Mouse (Mus musculus): ENCODE results near the gene Dpp6. TPM values are rescaled to one million over a fixed set of nuclear protein-coding genes. Genes with fewer than 3 reads are reported as not detected.
A peak's percentile ranks its signal among the peaks of the same experiment; 100 is the strongest.

Dpp6 gene
- polyA plus RNA-seq, 1 experiment from 2014 or later = 4.5 TPM

DNA sequence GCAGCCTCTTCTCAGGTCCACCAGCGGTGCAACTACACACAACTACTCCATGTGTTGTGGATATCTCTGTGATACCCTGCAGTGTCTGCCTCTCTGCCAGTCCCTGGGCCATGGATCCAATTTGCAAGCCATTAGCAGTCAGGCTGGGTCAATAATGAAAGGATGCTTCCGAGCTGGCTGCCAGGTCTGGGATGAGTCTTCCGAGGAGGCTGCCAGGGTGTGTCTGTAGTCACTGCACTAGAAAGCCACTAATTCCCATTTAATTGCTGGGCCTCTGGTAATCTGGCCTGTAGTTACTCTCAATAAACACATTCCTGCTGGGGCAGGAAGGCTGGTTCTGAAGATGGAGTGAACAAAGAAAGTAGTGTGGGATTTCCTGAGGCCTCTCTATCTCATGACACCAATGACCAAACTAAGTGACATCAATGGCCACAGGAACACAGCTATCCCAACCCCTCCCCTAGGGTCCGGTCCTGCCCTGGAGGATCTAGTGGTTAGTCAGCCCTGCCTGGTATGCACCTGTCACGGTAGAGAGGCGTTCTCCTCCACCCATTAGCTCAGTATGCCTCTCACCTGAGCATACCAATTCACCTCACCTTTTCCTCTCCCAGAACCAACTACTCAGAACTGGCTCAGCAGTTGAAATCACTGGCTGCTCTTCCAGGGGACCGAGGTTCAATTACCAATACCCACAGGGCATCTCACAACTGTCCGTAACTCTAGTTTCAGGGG lies 894.6 kb downstream of the Dpp6 start:
- Histone ChIP-seq H3K4me3 (ENCODE audit: low read depth, low read length) (no peak overlapping the region), H3K9me3 (replicated peaks; ENCODE audit: control insufficient read depth, low read length) (no peaks in the 10 kb centered on the region), H3K9ac (replicated peaks; ENCODE audit: low read length) (no peak overlapping the region), H3K27ac (replicated peaks; ENCODE audit: low read depth, low read length) (no peak overlapping the region), H3K36me3 (replicated peaks; ENCODE audit: control insufficient read depth, insufficient read depth, low read depth, low read length) (no peaks in the 10 kb centered on the region), H3K4me2 (ENCODE audit: low read depth, low read length) (no peak overlapping the region), H3K4me1 (ENCODE audit: control insufficient read depth, insufficient read depth, low read length) (no peaks in the 10 kb centered on the region), H3K27me3 (ENCODE audit: control insufficient read depth, insufficient read depth, low read length) (no peaks in the 10 kb centered on the region)
- DNase-seq (ENCODE audit: low spot score) (no peak), ATAC-seq (replicated peaks; ENCODE audit: insufficient number of reproducible peaks, low FRiP score, low TSS enrichment, low read depth) (no peak)
- WGBS = 55% methylated on average over 8 of the region's 8 CpGs

DNA sequence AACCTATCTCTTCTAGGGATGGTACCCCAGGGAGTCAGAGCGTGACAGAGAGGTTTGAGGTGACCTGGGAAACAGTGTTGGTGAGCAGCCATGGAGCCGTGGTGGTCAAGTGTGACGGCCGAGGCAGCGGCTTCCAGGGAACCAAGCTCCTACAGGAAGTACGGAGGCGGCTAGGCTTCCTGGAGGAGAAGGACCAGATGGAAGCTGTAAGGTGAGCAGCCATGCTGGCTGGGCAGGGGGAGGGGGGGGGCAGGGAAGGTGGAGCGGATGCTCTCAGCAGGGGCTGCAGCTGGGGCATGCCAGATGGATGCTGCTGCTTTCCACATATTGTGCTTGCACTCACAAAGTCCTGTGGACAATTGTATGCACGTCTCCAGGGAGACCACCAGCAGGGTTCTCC lies 897.4 kb downstream of the Dpp6 start:
- no peaks in the 10 kb centered on the region for H3K9me3 ChIP-seq (replicated peaks; ENCODE audit: control insufficient read depth, low read length)
- H3K27me3 ChIP-seq (ENCODE audit: control insufficient read depth, insufficient read depth, low read length) = no peaks in the 10 kb centered on the region
- no peaks in the 10 kb centered on the region for H3K36me3 ChIP-seq (replicated peaks; ENCODE audit: control insufficient read depth, insufficient read depth, low read depth, low read length)
- H3K4me2 ChIP-seq (ENCODE audit: low read depth, low read length) = no peak overlapping the region
- no peaks in the 10 kb centered on the region for H3K4me1 ChIP-seq (ENCODE audit: control insufficient read depth, insufficient read depth, low read length)
- no peak for DNase-seq (ENCODE audit: low spot score)
- no peak for ATAC-seq (replicated peaks; ENCODE audit: insufficient number of reproducible peaks, low FRiP score, low TSS enrichment, low read depth)
- H3K27ac ChIP-seq (replicated peaks; ENCODE audit: low read depth, low read length) = no peak overlapping the region
- no peak overlapping the region for H3K4me3 ChIP-seq (ENCODE audit: low read depth, low read length)
- 63% methylated on average over 9 of the region's 9 CpGs for WGBS
- H3K9ac ChIP-seq (replicated peaks; ENCODE audit: low read length) = no peak overlapping the region

DNA sequence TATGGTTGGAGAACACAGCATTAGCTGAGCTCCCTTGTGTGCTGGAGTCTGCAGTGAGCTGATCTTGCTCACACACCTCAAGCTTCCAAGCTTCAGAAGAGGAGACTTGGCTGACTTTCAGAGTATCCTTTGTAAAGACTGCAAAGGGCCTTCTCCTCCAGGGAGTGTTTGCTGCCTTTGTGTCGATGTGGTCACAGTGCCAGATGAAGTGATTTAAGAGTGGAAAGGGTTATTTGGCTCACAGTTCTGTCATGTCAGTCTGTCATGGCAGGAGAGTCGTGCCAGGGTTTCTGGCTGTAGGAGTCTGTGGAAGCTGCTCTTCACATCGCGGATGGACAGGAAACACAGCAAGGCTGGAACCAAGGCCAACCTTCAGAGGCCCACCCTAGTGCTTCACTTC lies 899.0 kb downstream of the Dpp6 start:
- Histone ChIP-seq H3K4me3 (ENCODE audit: low read depth, low read length) (no peak overlapping the region), H3K27me3 (ENCODE audit: control insufficient read depth, insufficient read depth, low read length) (no peaks in the 10 kb centered on the region), H3K9me3 (replicated peaks; ENCODE audit: control insufficient read depth, low read length) (no peaks in the 10 kb centered on the region), H3K9ac (replicated peaks; ENCODE audit: low read length) (no peak overlapping the region), H3K4me1 (ENCODE audit: control insufficient read depth, insufficient read depth, low read length) (no peaks in the 10 kb centered on the region), H3K4me2 (ENCODE audit: low read depth, low read length) (no peak overlapping the region), H3K27ac (replicated peaks; ENCODE audit: low read depth, low read length) (no peak overlapping the region), H3K36me3 (replicated peaks; ENCODE audit: control insufficient read depth, insufficient read depth, low read depth, low read length) (no peaks in the 10 kb centered on the region)
- no peak for DNase-seq (ENCODE audit: low spot score)
- no peak for ATAC-seq (replicated peaks; ENCODE audit: insufficient number of reproducible peaks, low FRiP score, low TSS enrichment, low read depth)
- WGBS = 91% methylated on average over 4 of the region's 4 CpGs

DNA sequence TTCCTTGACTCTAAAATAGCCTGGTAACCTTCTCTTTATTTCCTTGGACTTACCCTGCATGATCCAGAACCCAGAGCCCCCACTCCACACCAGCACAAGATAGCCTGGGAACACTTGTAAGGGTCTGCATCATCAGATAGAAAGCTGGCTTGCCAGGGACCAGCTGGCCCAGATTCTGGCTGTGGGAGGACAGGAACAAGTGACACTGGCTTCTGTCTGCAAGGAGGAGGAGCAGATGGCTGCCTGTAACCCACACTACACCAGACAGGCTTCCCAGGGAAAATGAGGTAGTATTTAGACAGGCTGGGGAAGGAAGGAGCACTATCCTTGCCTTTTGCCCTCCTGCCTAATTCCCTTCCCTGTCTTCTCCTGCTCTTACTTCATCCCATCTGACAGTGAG lies 900.3 kb downstream of the Dpp6 start:
- no peaks in the 10 kb centered on the region for H3K4me1 ChIP-seq (ENCODE audit: control insufficient read depth, insufficient read depth, low read length)
- no peaks in the 10 kb centered on the region for H3K36me3 ChIP-seq (replicated peaks; ENCODE audit: control insufficient read depth, insufficient read depth, low read depth, low read length)
- no peak for DNase-seq (ENCODE audit: low spot score)
- H3K27me3 ChIP-seq (ENCODE audit: control insufficient read depth, insufficient read depth, low read length) = no peaks in the 10 kb centered on the region
- ATAC-seq (replicated peaks; ENCODE audit: insufficient number of reproducible peaks, low FRiP score, low TSS enrichment, low read depth) = no peak
- H3K9me3 ChIP-seq (replicated peaks; ENCODE audit: control insufficient read depth, low read length) = no peaks in the 10 kb centered on the region
- H3K4me2 ChIP-seq (ENCODE audit: low read depth, low read length) = no peak overlapping the region
- H3K27ac ChIP-seq (replicated peaks; ENCODE audit: low read depth, low read length) = no peak overlapping the region
- H3K9ac ChIP-seq (replicated peaks; ENCODE audit: low read length) = no peak overlapping the region
- no peak overlapping the region for H3K4me3 ChIP-seq (ENCODE audit: low read depth, low read length)

DNA sequence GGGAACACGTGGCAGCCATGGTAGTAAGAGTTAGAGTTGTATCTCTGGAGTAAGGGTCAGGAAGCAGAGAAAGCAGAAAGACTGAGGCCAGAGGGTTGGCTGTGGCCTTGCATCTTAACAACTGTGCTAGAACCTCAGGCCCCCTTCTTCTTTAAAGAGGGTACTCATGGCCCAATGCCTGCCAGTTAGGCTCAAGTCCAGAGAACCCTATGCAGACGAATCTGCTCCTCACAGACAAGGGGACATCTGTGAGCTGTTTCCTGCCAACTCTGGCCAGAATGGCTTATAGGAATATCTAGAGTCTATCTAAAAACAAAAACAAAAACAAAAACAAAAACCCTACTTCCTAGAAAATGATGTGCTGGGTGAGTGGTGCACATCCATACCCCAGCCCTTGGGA lies 902.3 kb downstream of the Dpp6 start:
- no peak overlapping the region for H3K4me2 ChIP-seq (ENCODE audit: low read depth, low read length)
- DNase-seq (ENCODE audit: low spot score) = no peak
- H3K4me3 ChIP-seq (ENCODE audit: low read depth, low read length) = no peak overlapping the region
- no peaks in the 10 kb centered on the region for H3K36me3 ChIP-seq (replicated peaks; ENCODE audit: control insufficient read depth, insufficient read depth, low read depth, low read length)
- no peaks in the 10 kb centered on the region for H3K27me3 ChIP-seq (ENCODE audit: control insufficient read depth, insufficient read depth, low read length)
- WGBS = 80% methylated on average over 2 of the region's 2 CpGs
- H3K9me3 ChIP-seq (replicated peaks; ENCODE audit: control insufficient read depth, low read length) = no peaks in the 10 kb centered on the region
- H3K27ac ChIP-seq (replicated peaks; ENCODE audit: low read depth, low read length) = no peak overlapping the region
- H3K4me1 ChIP-seq (ENCODE audit: control insufficient read depth, insufficient read depth, low read length) = no peaks in the 10 kb centered on the region
- ATAC-seq (replicated peaks; ENCODE audit: insufficient number of reproducible peaks, low FRiP score, low TSS enrichment, low read depth) = no peak
- H3K9ac ChIP-seq (replicated peaks; ENCODE audit: low read length) = no peak overlapping the region

DNA sequence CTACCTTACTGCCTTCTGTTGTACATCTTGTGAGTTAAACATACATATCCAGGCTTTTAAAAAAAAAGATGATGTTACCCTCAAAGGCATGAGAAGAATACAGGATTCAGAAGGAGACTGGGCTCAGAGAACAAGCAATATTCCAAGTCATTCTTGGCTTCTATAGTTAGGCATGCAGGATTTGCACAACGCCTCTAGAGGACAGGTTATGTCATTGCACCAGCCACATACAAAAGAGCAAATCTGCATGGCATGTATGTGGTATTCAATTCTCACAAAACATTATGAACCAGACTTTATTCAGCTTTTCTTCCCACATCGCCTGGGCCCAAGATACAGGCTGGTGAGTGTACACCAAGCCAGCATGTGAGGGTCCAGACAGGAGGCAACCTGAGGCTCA lies 907.5 kb downstream of the Dpp6 start:
- ATAC-seq (replicated peaks; ENCODE audit: insufficient number of reproducible peaks, low FRiP score, low TSS enrichment, low read depth) = no peak
- Histone ChIP-seq H3K27me3 (ENCODE audit: control insufficient read depth, insufficient read depth, low read length) (no peaks in the 10 kb centered on the region), H3K9me3 (replicated peaks; ENCODE audit: control insufficient read depth, low read length) (no peaks in the 10 kb centered on the region), H3K4me2 (ENCODE audit: low read depth, low read length) (no peak overlapping the region), H3K36me3 (replicated peaks; ENCODE audit: control insufficient read depth, insufficient read depth, low read depth, low read length) (no peaks in the 10 kb centered on the region), H3K4me3 (ENCODE audit: low read depth, low read length) (no peak overlapping the region), H3K4me1 (ENCODE audit: control insufficient read depth, insufficient read depth, low read length) (no peaks in the 10 kb centered on the region), H3K9ac (replicated peaks; ENCODE audit: low read length) (no peak overlapping the region), H3K27ac (replicated peaks; ENCODE audit: low read depth, low read length) (no peak overlapping the region)
- DNase-seq (ENCODE audit: low spot score) = peak; percentile 5
- WGBS = 35% methylated on average over 2 of the region's 2 CpGs

DNA sequence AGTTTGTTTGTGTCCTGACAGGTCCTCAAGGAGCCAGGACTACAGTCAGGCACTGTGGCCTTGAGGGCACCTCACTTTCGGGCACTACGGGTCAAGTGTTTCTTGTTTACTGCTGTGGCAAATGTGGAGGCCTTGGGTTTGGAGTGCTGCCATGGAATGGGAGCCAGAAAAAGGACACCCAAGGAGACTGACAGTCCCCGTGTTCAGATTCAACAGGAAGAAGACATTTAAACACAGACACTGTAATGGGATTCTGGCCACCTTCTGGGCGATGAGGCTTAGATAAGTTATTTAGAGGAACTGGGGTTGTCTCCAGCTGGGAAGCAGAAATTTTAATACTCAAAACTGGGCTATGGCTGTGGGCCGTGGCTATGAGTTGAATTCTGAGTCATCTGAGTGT lies 913.7 kb downstream of the Dpp6 start:
- Histone ChIP-seq H3K9ac (replicated peaks; ENCODE audit: low read length) (no peak overlapping the region), H3K4me1 (ENCODE audit: control insufficient read depth, insufficient read depth, low read length) (no peaks in the 10 kb centered on the region), H3K27ac (replicated peaks; ENCODE audit: low read depth, low read length) (no peak overlapping the region), H3K4me2 (ENCODE audit: low read depth, low read length) (no peak overlapping the region), H3K9me3 (replicated peaks; ENCODE audit: control insufficient read depth, low read length) (no peaks in the 10 kb centered on the region), H3K4me3 (ENCODE audit: low read depth, low read length) (no peak overlapping the region), H3K36me3 (replicated peaks; ENCODE audit: control insufficient read depth, insufficient read depth, low read depth, low read length) (no peaks in the 10 kb centered on the region), H3K27me3 (ENCODE audit: control insufficient read depth, insufficient read depth, low read length) (no peaks in the 10 kb centered on the region)
- DNase-seq (ENCODE audit: low spot score) (no peak), ATAC-seq (replicated peaks; ENCODE audit: insufficient number of reproducible peaks, low FRiP score, low TSS enrichment, low read depth) (no peak)
- 83% methylated on average over 5 of the region's 5 CpGs for WGBS

DNA sequence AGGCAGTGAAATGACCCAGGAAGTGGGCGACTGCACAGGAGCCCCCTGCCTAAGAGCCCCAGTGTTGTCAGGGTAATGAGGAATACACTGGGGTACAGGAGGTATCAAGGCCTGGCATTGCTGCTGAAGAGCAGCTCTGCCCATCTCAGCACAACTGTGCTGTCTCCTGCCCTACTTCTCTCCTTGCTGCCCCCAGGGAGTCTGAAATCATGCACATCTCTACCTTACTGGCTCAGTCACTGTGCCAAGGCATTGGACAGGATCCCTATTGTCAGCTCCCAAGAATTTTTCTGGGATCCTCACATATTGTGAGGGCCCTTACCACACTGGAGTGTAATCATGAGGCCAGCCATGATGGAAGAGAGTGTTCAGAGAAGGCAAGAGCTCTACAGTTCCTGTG lies 914.4 kb downstream of the Dpp6 start:
- Histone ChIP-seq H3K4me3 (ENCODE audit: low read depth, low read length) (no peak overlapping the region), H3K27ac (replicated peaks; ENCODE audit: low read depth, low read length) (no peak overlapping the region), H3K4me2 (ENCODE audit: low read depth, low read length) (no peak overlapping the region), H3K9me3 (replicated peaks; ENCODE audit: control insufficient read depth, low read length) (no peaks in the 10 kb centered on the region), H3K36me3 (replicated peaks; ENCODE audit: control insufficient read depth, insufficient read depth, low read depth, low read length) (no peaks in the 10 kb centered on the region), H3K4me1 (ENCODE audit: control insufficient read depth, insufficient read depth, low read length) (no peaks in the 10 kb centered on the region), H3K27me3 (ENCODE audit: control insufficient read depth, insufficient read depth, low read length) (no peaks in the 10 kb centered on the region), H3K9ac (replicated peaks; ENCODE audit: low read length) (no peak overlapping the region)
- WGBS = 75% methylated on average over 1 of the region's 1 CpGs
- ATAC-seq (replicated peaks; ENCODE audit: insufficient number of reproducible peaks, low FRiP score, low TSS enrichment, low read depth) (no peak), DNase-seq (ENCODE audit: low spot score) (no peak)
